Mouse (Mus musculus) cerebellum, adult 2 months (tissue): ENCODE measurements around the gene Xylb. TPM values are rescaled to one million over a fixed set of nuclear protein-coding genes. Genes with fewer than 3 reads are reported as not detected.
"Not testable (repeated sequence)": the region's sequence is repeated elsewhere in the genome, so short reads cannot be mapped to it uniquely, and the experiment has no call there.

ENCODE experiments used
- DNase-seq, 2 experiments: peaks; one replicate each; pipeline ENCODE4 v3.0.0; 2021
- H3K27ac ChIP-seq: fragments of 200-500 bp; 2 replicates; pipeline ENCODE4 v1.5.1; 2012; ENCODE audit warnings: low read length, control low read depth, inconsistent platforms; ENCODE audit not compliant: insufficient read depth
- H3K27me3 ChIP-seq: fragments of 200-500 bp; 2 replicates; pipeline ENCODE4 v1.6.1; 2012; ENCODE audit warnings: inconsistent platforms, mild to moderate bottlenecking, low read length, moderate library complexity; ENCODE audit not compliant: control insufficient read depth, insufficient read depth
- H3K4me1 ChIP-seq: fragments of 200-500 bp; 2 replicates; pipeline ENCODE4 v1.6.1; 2011; ENCODE audit warnings: low read length; ENCODE audit not compliant: control insufficient read depth, insufficient read depth
- H3K4me3 ChIP-seq: fragments of 200-500 bp; replicated peaks from 2 replicates; pipeline ENCODE3; 2011; ENCODE audit warnings: mild to moderate bottlenecking, low read depth, low read length, control low read depth; ENCODE audit not compliant: insufficient read depth
- CTCF ChIP-seq: fragments of 200-500 bp; IDR thresholded peaks from 2 replicates; pipeline ENCODE4 v1.5.1; 2011; ENCODE audit warnings: low read depth, mild to moderate bottlenecking, control low read depth, low read length, moderate library complexity, borderline replicate concordance; ENCODE audit not compliant: insufficient read depth
- POLR2A ChIP-seq: fragments of 200-500 bp; IDR thresholded peaks from 2 replicates; pipeline ENCODE4 v1.6.1; 2011; ENCODE audit warnings: low read length, control low read depth, borderline replicate concordance; ENCODE audit not compliant: insufficient read depth
- WGBS: fragments of 180-500 bp; shearing (Covaris S2); methylation state at CpG from one replicate; pipeline ENCODE4 v1.1.7; 2018; 5-methylcytosine and 5-hydroxymethylcytosine counted together
- polyA plus RNA-seq: library from polyadenylated mRNA; depleted of rRNA; stranded (reverse); fragments of >200 nt; gene quantifications from 2 replicates; pipeline ENCODE4 v1.2.3, GENCODE M21; 2012

Xylb gene
- polyA plus RNA-seq, 1 experiment = 5.9 TPM

GRCm38 (mm10) chr9:119368367-119368766 lies 11.2 kb downstream of the Xylb start:
- no peak for TF ChIP-seq POLR2A
- TF ChIP-seq CTCF = no peak
- DNase-seq = no peak
- H3K27me3 ChIP-seq = no peaks in the 10 kb centered on the region
- H3K4me1 ChIP-seq = no peaks in the 10 kb centered on the region
- 94% methylated on average over 3 of the region's 3 CpGs for WGBS
- no peak overlapping the region for H3K4me3 ChIP-seq
- H3K27ac ChIP-seq = no peak overlapping the region

GRCm38 (mm10) chr9:119370770-119371169 lies 13.6 kb downstream of the Xylb start:
- not testable (repeated sequence) for H3K27ac ChIP-seq, DNase-seq, H3K4me3 ChIP-seq, H3K27me3 ChIP-seq, H3K4me1 ChIP-seq
- 86% methylated on average over 4 of the region's 4 CpGs for WGBS

GRCm38 (mm10) chr9:119371251-119371650 lies 14.1 kb downstream of the Xylb start:
- Histone ChIP-seq H3K27me3 (no peaks in the 10 kb centered on the region), H3K4me1 (no peaks in the 10 kb centered on the region), H3K4me3 (no peak overlapping the region), H3K27ac (no peak overlapping the region)
- 90% methylated on average over 4 of the region's 4 CpGs for whole genome bisulfite sequencing
- no peak for DNase-seq
- TF ChIP-seq CTCF (no peak), POLR2A (no peak)

GRCm38 (mm10) chr9:119375008-119375407 lies 17.8 kb downstream of the Xylb start:
- H3K4me1 ChIP-seq = no peaks in the 10 kb centered on the region
- H3K27me3 ChIP-seq = no peaks in the 10 kb centered on the region
- TF ChIP-seq CTCF = no peak
- TF ChIP-seq POLR2A = no peak
- H3K27ac ChIP-seq = no peak overlapping the region
- no peak overlapping the region for H3K4me3 ChIP-seq
- no peak for DNase-seq
- 67% methylated on average over 3 of the region's 3 CpGs for WGBS

- no peak for DNase-seq
Measured at GRCm38 (mm10) chr9:119375556-119375955, 18.4 kb downstream of the Xylb start.

GRCm38 (mm10) chr9:119378231-119378630 lies 21.1 kb downstream of the Xylb start:
- no peak for DNase-seq
- no peak overlapping the region for H3K4me3 ChIP-seq
- H3K27me3 ChIP-seq = no peaks in the 10 kb centered on the region
- 86% methylated on average over 4 of the region's 4 CpGs for whole genome bisulfite sequencing
- no peaks in the 10 kb centered on the region for H3K4me1 ChIP-seq
- H3K27ac ChIP-seq = no peak overlapping the region
- TF ChIP-seq CTCF = no peak
- TF ChIP-seq POLR2A = no peak

More at GRCm38 (mm10) chr9:119375556-119375955, 18.4 kb downstream of the Xylb start:
- Histone ChIP-seq H3K27ac (no peak overlapping the region), H3K4me3 (no peak overlapping the region), H3K4me1 (no peaks in the 10 kb centered on the region), H3K27me3 (no peaks in the 10 kb centered on the region)
- WGBS = 71% methylated on average over 6 of the region's 6 CpGs
- TF ChIP-seq POLR2A = no peak
- TF ChIP-seq CTCF = no peak

GRCm38 (mm10) chr9:119382603-119383002 lies 25.4 kb downstream of the Xylb start:
- Histone ChIP-seq H3K27me3 (no peaks in the 10 kb centered on the region), H3K4me3 (no peak overlapping the region), H3K27ac (no peak overlapping the region), H3K4me1 (no peaks in the 10 kb centered on the region)
- no peak for DNase-seq
- TF ChIP-seq CTCF (no peak), POLR2A (no peak)
- WGBS = 69% methylated on average over 6 of the region's 6 CpGs

GRCm38 (mm10) chr9:119388956-119389355 lies 31.8 kb downstream of the Xylb start:
- TF ChIP-seq CTCF = no peak
- no peak for TF ChIP-seq POLR2A
- no peak overlapping the region for H3K27ac ChIP-seq
- WGBS = 71% methylated on average over 5 of the region's 5 CpGs
- no peak for DNase-seq
- no peaks in the 10 kb centered on the region for H3K27me3 ChIP-seq
- H3K4me3 ChIP-seq = no peak overlapping the region
- no peaks in the 10 kb centered on the region for H3K4me1 ChIP-seq

- no peak overlapping the region for H3K27ac ChIP-seq
- TF ChIP-seq CTCF = no peak
- no peak for TF ChIP-seq POLR2A
- no peak for DNase-seq
- no peaks in the 10 kb centered on the region for H3K4me1 ChIP-seq
- H3K27me3 ChIP-seq = no peaks in the 10 kb centered on the region
- no peak overlapping the region for H3K4me3 ChIP-seq
- WGBS = 100% methylated on average over 2 of the region's 2 CpGs
Measured at GRCm38 (mm10) chr9:119390214-119390613, 33.0 kb downstream of the Xylb start.
